Mouse (Mus musculus) 3T3-L1 (cell line): ENCODE measurements at regions not wholly inside any gene's neighbourhood (a gene's known extent, or its start where the extent isn't known, plus 50 kb on each side); places are given as distances from the start of the nearest gene placed in this dataset.
"Not testable (repeated sequence)": the region's sequence is repeated elsewhere in the genome, so short reads cannot be mapped to it uniquely, and the experiment has no call there.

ENCODE experiments used
- DNase-seq: peaks from one replicate; pipeline ENCODE4 v3.0.0-alpha.2; 2015; ENCODE audit warnings: low read depth, low spot score

GRCm38 (mm10) chr3:137217926-137218325 lies 122.9 kb upstream of the Emcn start:
- no peak for DNase-seq

GRCm38 (mm10) chr3:137226151-137226550 lies 114.7 kb upstream of the Emcn start:
- no peak for DNase-seq

GRCm38 (mm10) chr3:137227122-137227838 lies 113.6 kb upstream of the Emcn start:
- no peak for DNase-seq

DNA sequence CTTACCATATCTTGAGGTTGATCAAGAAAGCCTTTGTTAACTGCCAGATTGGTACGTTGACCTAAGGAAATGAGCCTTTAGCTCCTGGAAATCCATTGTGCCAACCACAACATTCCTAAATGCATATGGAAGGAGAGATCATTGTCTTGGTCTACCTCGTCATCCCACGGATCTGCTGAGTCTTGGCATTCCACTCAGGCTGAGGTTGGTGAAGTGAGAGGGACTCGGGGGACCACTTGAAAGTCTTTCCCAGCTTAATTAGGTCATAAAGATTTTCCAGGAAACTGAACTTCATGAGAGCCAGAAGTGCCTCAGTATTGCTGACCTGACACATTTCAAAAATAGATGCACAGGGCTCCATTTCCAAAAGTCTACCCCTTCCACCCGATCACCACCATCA lies 112.5 kb upstream of the Emcn start:
- DNase-seq, result no peak

GRCm38 (mm10) chr3:137242877-137243276 lies 98.0 kb upstream of the Emcn start:
- DNase-seq, result peak; percentile 30

DNA sequence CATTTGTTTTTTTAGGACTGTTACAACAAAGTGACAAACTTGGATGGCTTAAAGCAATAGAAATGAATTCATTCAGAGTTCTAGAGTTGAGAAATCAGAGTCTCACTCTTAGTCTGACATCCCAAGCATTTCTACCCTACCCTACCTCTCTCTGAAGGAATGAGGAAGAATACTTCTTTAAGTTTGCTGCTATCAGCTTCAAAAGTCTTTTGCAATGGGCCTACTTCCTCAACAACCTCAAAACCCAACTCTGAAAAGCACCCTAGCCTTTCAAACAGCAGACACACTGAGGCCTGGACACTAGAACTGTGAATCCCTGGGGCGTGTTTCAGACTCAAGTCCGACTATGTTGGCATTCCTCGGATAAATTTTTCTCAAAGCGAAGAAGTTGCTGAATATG lies 77.0 kb upstream of the Emcn start:
- DNase-seq, result no peak

- peak; percentile 97 for DNase-seq
These were observed 73.1 kb upstream of the Emcn start for GRCm38 (mm10) chr3:137267752-137268151.

DNA sequence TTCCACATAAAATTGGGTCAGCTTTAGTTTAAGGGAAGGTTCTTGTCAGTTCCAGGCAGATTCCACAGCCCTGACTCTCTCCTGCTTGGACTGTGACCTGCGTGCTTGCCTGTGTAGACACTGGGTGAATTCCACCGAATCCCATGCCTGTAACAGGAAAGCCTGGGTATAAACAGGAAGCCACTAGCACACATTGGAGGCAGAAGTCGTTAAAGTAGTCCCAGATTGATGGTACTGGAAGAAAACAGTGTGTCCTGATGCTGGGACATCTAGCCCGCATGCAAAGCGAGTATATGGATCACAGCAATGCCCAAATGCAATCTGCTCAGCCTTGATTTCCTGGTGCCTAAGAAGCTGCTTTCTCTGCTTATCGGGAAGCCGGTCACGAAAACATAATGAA lies 65.4 kb upstream of the Emcn start:
- DNase-seq, result no peak

GRCm38 (mm10) chr3:137279284-137279683 lies 61.6 kb upstream of the Emcn start:
- DNase-seq, result no peak

GRCm38 (mm10) chr3:137281052-137281451 lies 59.8 kb upstream of the Emcn start:
- DNase-seq, result peak; percentile 70

DNA sequence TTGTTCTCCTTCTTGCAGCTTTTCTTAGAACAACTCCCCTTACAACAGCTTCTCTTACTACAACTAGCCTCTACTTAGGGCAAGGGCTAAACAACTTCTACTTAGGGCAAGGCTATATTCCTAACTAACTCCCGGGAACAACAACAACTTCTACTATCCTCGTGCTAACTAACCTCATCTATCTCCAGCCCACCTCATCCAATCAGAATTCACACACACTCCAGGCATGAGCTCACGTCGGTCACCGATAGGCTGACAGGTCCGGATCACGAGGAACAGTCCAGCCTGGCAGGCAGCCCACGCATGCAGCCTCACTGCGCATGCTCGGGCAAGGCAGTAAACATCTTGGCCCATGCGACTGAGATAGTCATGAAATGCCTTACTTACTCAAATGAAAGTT lies 53.3 kb upstream of the Emcn start:
- not testable (repeated sequence) for DNase-seq

GRCm38 (mm10) chr3:137288301-137288942 lies 52.4 kb upstream of the Emcn start:
- no peak for DNase-seq

GRCm38 (mm10) chr3:137288943-137289682 lies 51.8 kb upstream of the Emcn start:
- peak; percentile 26 for DNase-seq

DNA sequence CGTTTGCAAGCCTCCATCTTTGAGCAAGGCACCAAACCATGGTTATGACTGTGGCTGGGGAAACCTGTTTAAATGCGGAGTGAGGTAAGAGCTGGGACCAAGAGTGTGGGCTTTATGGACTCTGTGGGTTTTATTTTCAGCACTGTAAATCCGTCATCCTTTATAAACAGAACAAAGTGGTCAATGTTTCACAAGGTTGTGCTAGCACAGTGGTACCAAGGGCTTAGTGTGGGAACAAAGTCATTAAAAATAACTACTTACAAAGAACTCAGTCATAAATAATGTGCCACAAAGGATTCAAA lies 51.2 kb upstream of the Emcn start:
- DNase-seq, result no peak
